Mouse (Mus musculus) intestine, embryonic 16.5 days (tissue): ENCODE results near the gene Bank1. TPM values are rescaled to one million over a fixed set of nuclear protein-coding genes. Genes with fewer than 3 reads are reported as not detected.

Experiments used
- ATAC-seq: fragments of 200-750 bp; cut with Nextera tagmentation; 2 replicates; pipeline ENCODE4 v1.8.0; 2017; ENCODE audit warnings: moderate TSS enrichment, moderate library complexity
- H3K27ac ChIP-seq: fragments of 300-500 bp; sonication (generic); 2 replicates; pipeline ENCODE4 v1.5.1; 2014; ENCODE audit warnings: mild to moderate bottlenecking, low read length
- H3K27me3 ChIP-seq: fragments of 300-500 bp; sonication (generic); replicated peaks from 2 replicates; pipeline ENCODE4 v1.6.1; 2014; ENCODE audit warnings: low read length, control low read depth, mixed read lengths; ENCODE audit not compliant: control insufficient read depth, insufficient read depth
- H3K36me3 ChIP-seq: fragments of 300-500 bp; sonication (generic); 2 replicates; pipeline ENCODE4 v1.6.1; 2014; ENCODE audit warnings: low read length, control low read depth; ENCODE audit not compliant: control insufficient read depth, insufficient read depth
- H3K4me1 ChIP-seq: fragments of 300-500 bp; sonication (generic); 2 replicates; pipeline ENCODE4 v1.6.1; 2014; ENCODE audit warnings: low read length, control low read depth, mixed read lengths; ENCODE audit not compliant: control insufficient read depth, insufficient read depth
- H3K4me2 ChIP-seq: fragments of 300-500 bp; sonication (generic); 2 replicates; pipeline ENCODE4 v1.6.1; 2014; ENCODE audit warnings: low read depth, low read length, control low read depth
- H3K4me3 ChIP-seq: fragments of 300-500 bp; sonication (generic); 2 replicates; pipeline ENCODE4 v1.5.1; 2014; ENCODE audit warnings: mild to moderate bottlenecking, low read length
- H3K9ac ChIP-seq: fragments of 300-500 bp; sonication (generic); 2 replicates; pipeline ENCODE4 v1.6.1; 2014; ENCODE audit warnings: low read depth, low read length
- H3K9me3 ChIP-seq: fragments of 300-500 bp; sonication (generic); 2 replicates; pipeline ENCODE4 v1.6.1; 2016; ENCODE audit warnings: low read length, control low read depth; ENCODE audit not compliant: control insufficient read depth
- WGBS: fragments of 180-500 bp; shearing (Covaris S2); extraction: QIAGEN DNeasy Blood & Tissue Kit; methylation state at CpG from one replicate; pipeline ENCODE4 v1.1.7; 2014; 5-methylcytosine and 5-hydroxymethylcytosine counted together
- polyA plus RNA-seq: library from polyadenylated mRNA; unstranded; fragments of >200 nt; fragmentation: Nextera tagmentation; extraction: Ambion mirVana; gene quantifications from 2 replicates; pipeline ENCODE4 v1.2.1, GENCODE M21; 2015

Gene Bank1
- polyA plus RNA-seq, 1 experiment from 2014 or later: 1.8 TPM

GRCm38 (mm10) chr3:136287883-136288282 is 38.0 kb downstream of the Bank1 start:
- Histone ChIP-seq H3K9ac (no peak overlapping the region), H3K4me3 (no peak overlapping the region), H3K4me1 (no peaks in the 10 kb centered on the region), H3K36me3 (no peaks in the 10 kb centered on the region), H3K27ac (no peak overlapping the region), H3K4me2 (no peak overlapping the region), H3K27me3 (no peaks in the 10 kb centered on the region), H3K9me3 (no peaks in the 10 kb centered on the region)
- WGBS: 86% methylated on average over 2 of the region's 2 CpGs
- ATAC-seq: no peak

GRCm38 (mm10) chr3:136264969-136265595 is 60.8 kb downstream of the Bank1 start:
- H3K27ac ChIP-seq: no peak overlapping the region
- H3K9ac ChIP-seq: no peak overlapping the region
- H3K4me2 ChIP-seq: no peak overlapping the region
- WGBS: 64% methylated on average over 8 of the region's 8 CpGs
- H3K9me3 ChIP-seq: no peaks in the 10 kb centered on the region
- H3K4me3 ChIP-seq: no peak overlapping the region
- ATAC-seq: no peak
- H3K27me3 ChIP-seq: no peaks in the 10 kb centered on the region
- H3K36me3 ChIP-seq: no peaks in the 10 kb centered on the region
- H3K4me1 ChIP-seq: no peaks in the 10 kb centered on the region

- H3K9me3 ChIP-seq: no peaks in the 10 kb centered on the region
- H3K4me1 ChIP-seq: no peaks in the 10 kb centered on the region
- WGBS: 80% methylated on average over 3 of the region's 3 CpGs
- H3K27ac ChIP-seq: no peak overlapping the region
- no peaks in the 10 kb centered on the region for H3K27me3 ChIP-seq
- H3K9ac ChIP-seq: no peak overlapping the region
- ATAC-seq: no peak
- no peaks in the 10 kb centered on the region for H3K36me3 ChIP-seq
- H3K4me2 ChIP-seq: no peak overlapping the region
- no peak overlapping the region for H3K4me3 ChIP-seq
Observed at GRCm38 (mm10) chr3:136257761-136258160, 68.1 kb downstream of the Bank1 start.

- H3K36me3 ChIP-seq: no peaks in the 10 kb centered on the region
- no peaks in the 10 kb centered on the region for H3K4me1 ChIP-seq
- no peaks in the 10 kb centered on the region for H3K27me3 ChIP-seq
- H3K27ac ChIP-seq: no peak overlapping the region
- ATAC-seq: no peak
- WGBS: 55% methylated on average over 2 of the region's 2 CpGs
- H3K9me3 ChIP-seq: no peaks in the 10 kb centered on the region
- H3K4me3 ChIP-seq: no peak overlapping the region
- no peak overlapping the region for H3K4me2 ChIP-seq
- no peak overlapping the region for H3K9ac ChIP-seq
Observed at GRCm38 (mm10) chr3:136254713-136255112, 71.2 kb downstream of the Bank1 start.

- WGBS: 73% methylated on average over 4 of the region's 4 CpGs
- H3K4me1 ChIP-seq: no peaks in the 10 kb centered on the region
- H3K4me3 ChIP-seq: no peak overlapping the region
- H3K36me3 ChIP-seq: no peaks in the 10 kb centered on the region
- H3K9ac ChIP-seq: no peak overlapping the region
- H3K4me2 ChIP-seq: no peak overlapping the region
- no peaks in the 10 kb centered on the region for H3K9me3 ChIP-seq
- ATAC-seq: no peak
- no peak overlapping the region for H3K27ac ChIP-seq
- no peaks in the 10 kb centered on the region for H3K27me3 ChIP-seq
Observed at GRCm38 (mm10) chr3:136252820-136253219, 73.0 kb downstream of the Bank1 start.

- H3K9ac ChIP-seq: no peak overlapping the region
- H3K4me3 ChIP-seq: no peak overlapping the region
- H3K27ac ChIP-seq: no peak overlapping the region
- no peak for ATAC-seq
- H3K27me3 ChIP-seq: no peaks in the 10 kb centered on the region
- no peaks in the 10 kb centered on the region for H3K9me3 ChIP-seq
- WGBS: 83% methylated on average over 4 of the region's 4 CpGs
- H3K4me2 ChIP-seq: no peak overlapping the region
- no peaks in the 10 kb centered on the region for H3K36me3 ChIP-seq
- no peaks in the 10 kb centered on the region for H3K4me1 ChIP-seq
Observed at GRCm38 (mm10) chr3:136251578-136251977, 74.3 kb downstream of the Bank1 start.

GRCm38 (mm10) chr3:136247331-136247730 is 78.5 kb downstream of the Bank1 start:
- no peak overlapping the region for H3K4me2 ChIP-seq
- WGBS: 66% methylated on average over 5 of the region's 5 CpGs
- no peaks in the 10 kb centered on the region for H3K36me3 ChIP-seq
- no peak overlapping the region for H3K4me3 ChIP-seq
- H3K27ac ChIP-seq: no peak overlapping the region
- H3K27me3 ChIP-seq: no peaks in the 10 kb centered on the region
- H3K9me3 ChIP-seq: no peaks in the 10 kb centered on the region
- no peak for ATAC-seq
- no peaks in the 10 kb centered on the region for H3K4me1 ChIP-seq
- no peak overlapping the region for H3K9ac ChIP-seq

- H3K9ac ChIP-seq: no peak overlapping the region
- no peak overlapping the region for H3K27ac ChIP-seq
- no peaks in the 10 kb centered on the region for H3K36me3 ChIP-seq
- no peak overlapping the region for H3K4me3 ChIP-seq
- no peaks in the 10 kb centered on the region for H3K9me3 ChIP-seq
- ATAC-seq: no peak
- 77% methylated on average over 2 of the region's 2 CpGs for WGBS
- H3K4me2 ChIP-seq: no peak overlapping the region
- no peaks in the 10 kb centered on the region for H3K4me1 ChIP-seq
- H3K27me3 ChIP-seq: no peaks in the 10 kb centered on the region
Observed at GRCm38 (mm10) chr3:136244931-136245330, 80.9 kb downstream of the Bank1 start.

GRCm38 (mm10) chr3:136238790-136239189 is 87.1 kb downstream of the Bank1 start:
- Histone ChIP-seq H3K4me3 (no peak overlapping the region), H3K9me3 (no peaks in the 10 kb centered on the region), H3K9ac (no peak overlapping the region), H3K27ac (no peak overlapping the region), H3K4me2 (no peak overlapping the region), H3K36me3 (no peaks in the 10 kb centered on the region), H3K4me1 (no peaks in the 10 kb centered on the region), H3K27me3 (no peaks in the 10 kb centered on the region)
- 82% methylated on average over 3 of the region's 3 CpGs for WGBS
- no peak for ATAC-seq

- Histone ChIP-seq H3K9me3 (no peaks in the 10 kb centered on the region), H3K4me3 (no peak overlapping the region), H3K27me3 (no peaks in the 10 kb centered on the region), H3K4me2 (no peak overlapping the region), H3K4me1 (no peaks in the 10 kb centered on the region), H3K27ac (no peak overlapping the region), H3K36me3 (no peaks in the 10 kb centered on the region), H3K9ac (no peak overlapping the region)
- WGBS: 77% methylated on average over 2 of the region's 2 CpGs
- no peak for ATAC-seq
Observed at GRCm38 (mm10) chr3:136233507-136233906, 92.4 kb downstream of the Bank1 start.
